Mouse (Mus musculus): ENCODE results near the gene Anapc1.

The Anapc1 gene

GRCm38 (mm10) chr2:128686921-128687557, at the start of gene Anapc1:
TSS of gene Anapc1 (minus strand) at chr2:128687391.
- peak; percentile 69 to 82 for DNase-seq (ENCODE audit: low spot score in 2 of 2)

- DNase-seq (ENCODE audit: low spot score in 2 of 2): peak in 1 of 2 experiments; percentile 17
Measured at GRCm38 (mm10) chr2:128735089-128735488, 47.9 kb upstream of the Anapc1 start.

GRCm38 (mm10) chr2:128731951-128732350, 44.8 kb upstream of the Anapc1 start:
- DNase-seq (ENCODE audit: low spot score in 2 of 2): no peak

GRCm38 (mm10) chr2:128731514-128731913, 44.3 kb upstream of the Anapc1 start:
- DNase-seq (ENCODE audit: low spot score in 2 of 2): no peak

GRCm38 (mm10) chr2:128729141-128729540, 42.0 kb upstream of the Anapc1 start:
- no peak for DNase-seq (ENCODE audit: low spot score in 2 of 2)

GRCm38 (mm10) chr2:128728066-128728465, 40.9 kb upstream of the Anapc1 start:
- DNase-seq (ENCODE audit: low spot score in 2 of 2): no peak

GRCm38 (mm10) chr2:128727552-128727951, 40.4 kb upstream of the Anapc1 start:
- no peak for DNase-seq (ENCODE audit: low spot score in 2 of 2)

- DNase-seq (ENCODE audit: low spot score in 2 of 2): no peak
Measured at GRCm38 (mm10) chr2:128726626-128727025, 39.4 kb upstream of the Anapc1 start.

- no peak for DNase-seq (ENCODE audit: low spot score in 2 of 2)
Measured at GRCm38 (mm10) chr2:128726067-128726466, 38.9 kb upstream of the Anapc1 start.

- DNase-seq (ENCODE audit: low spot score in 2 of 2): no peak
Measured at GRCm38 (mm10) chr2:128722106-128722710, 35.0 kb upstream of the Anapc1 start.

GRCm38 (mm10) chr2:128719380-128719779, 32.2 kb upstream of the Anapc1 start:
- no peak for DNase-seq (ENCODE audit: low spot score in 2 of 2)

GRCm38 (mm10) chr2:128715979-128716378, 28.8 kb upstream of the Anapc1 start:
- no peak for DNase-seq (ENCODE audit: low spot score in 2 of 2)

GRCm38 (mm10) chr2:128714724-128715241, 27.6 kb upstream of the Anapc1 start:
- no peak for DNase-seq (ENCODE audit: low spot score in 2 of 2)

GRCm38 (mm10) chr2:128713548-128714003, 26.4 kb upstream of the Anapc1 start:
- no peak for DNase-seq (ENCODE audit: low spot score in 2 of 2)

GRCm38 (mm10) chr2:128712940-128713339, 25.7 kb upstream of the Anapc1 start:
- DNase-seq (ENCODE audit: low spot score in 2 of 2): no peak

GRCm38 (mm10) chr2:128710609-128711008, 23.4 kb upstream of the Anapc1 start:
- DNase-seq (ENCODE audit: low spot score in 2 of 2): no peak

GRCm38 (mm10) chr2:128709264-128709663, 22.1 kb upstream of the Anapc1 start:
- DNase-seq (ENCODE audit: low spot score in 2 of 2): no peak

GRCm38 (mm10) chr2:128704474-128704873, 17.3 kb upstream of the Anapc1 start:
- no peak for DNase-seq (ENCODE audit: low spot score in 2 of 2)

GRCm38 (mm10) chr2:128699201-128699885, 12.2 kb upstream of the Anapc1 start:
- no peak for DNase-seq (ENCODE audit: low spot score in 2 of 2)

- DNase-seq (ENCODE audit: low spot score in 2 of 2): peak; percentile 55 to 61
Measured at GRCm38 (mm10) chr2:128698693-128699181, 11.5 kb upstream of the Anapc1 start, which contains the start of gene Mertk. TSS of gene Mertk (plus strand) at chr2:128698956.

- DNase-seq (ENCODE audit: low spot score in 2 of 2): peak; percentile 60 to 76
Measured at GRCm38 (mm10) chr2:128698140-128698692, 11.0 kb upstream of the Anapc1 start.

GRCm38 (mm10) chr2:128697566-128697965, 10.4 kb upstream of the Anapc1 start:
- no peak for DNase-seq (ENCODE audit: low spot score in 2 of 2)
